Mouse (Mus musculus) hematopoietic stem cell, adult 5-6 weeks (primary cell): Measurements from ENCODE around the gene Cd209e. TPM values are rescaled to one million over a fixed set of nuclear protein-coding genes. Genes with fewer than 3 reads are reported as not detected.
"Not testable (repeated sequence)": the region's sequence is repeated elsewhere in the genome, so short reads cannot be mapped to it uniquely, and the experiment has no call there.

Experiments
- ATAC-seq, 2 experiments: fragments of 125-278 bp in 1 of 2; replicated peaks in 1 of 2; 2 replicates each; pipeline ENCODE4 v1.8.0; 2016 to 2017; ENCODE audit warnings: inconsistent platforms in 2 of 2, mild to moderate bottlenecking in 2 of 2, moderate number of reproducible peaks in 2 of 2, low read depth in 1 of 2, moderate TSS enrichment in 1 of 2; ENCODE audit not compliant: low FRiP score in 2 of 2, poor library complexity in 2 of 2, severe bottlenecking in 2 of 2, insufficient read depth in 1 of 2, low TSS enrichment in 1 of 2
- total RNA-seq: library from RNA; stranded (forward); fragments of 172-1452, 232-1000 nt; gene quantifications from 2 replicates; pipeline ENCODE4 v1.2.3, GENCODE M21; 2017

Cd209e gene
- total RNA-seq, result not detected in 2 replicates

GRCm38 (mm10) chr8:3854209-3854608 is at the start of gene Cd209e:
Gene Cd209e (minus strand): TSS chr8:3854309.
- no peak for ATAC-seq

- no peak for ATAC-seq
Observed at GRCm38 (mm10) chr8:3878455-3878854, 24.3 kb upstream of the Cd209e start, which contains the start of gene Cd209d. Gene Cd209d (minus strand): TSS chr8:3878555.

- ATAC-seq, result no peak
Observed at GRCm38 (mm10) chr8:3876121-3876520, 22.0 kb upstream of the Cd209e start.

GRCm38 (mm10) chr8:3862736-3863135 is 8.6 kb upstream of the Cd209e start:
- not testable (repeated sequence) for ATAC-seq

- no peak for ATAC-seq
Observed at GRCm38 (mm10) chr8:3803091-3803490, 51.0 kb downstream of the Cd209e start.

Other genes with a start within 250 kb of the Cd209e start
- gene Xab2, start 233.0 kb downstream of the Cd209e start, total RNA-seq, result 56.6 and 75.0 TPM in 2 replicates
- gene Pet100, start 232.8 kb downstream of the Cd209e start, total RNA-seq, result 209 and 215 TPM in 2 replicates
- not detected in 2 replicates for gene Pcp2, start 228.8 kb downstream of the Cd209e start, total RNA-seq
- 121 and 152 TPM in 2 replicates for gene Stxbp2, start 223.4 kb downstream of the Cd209e start, total RNA-seq
- not detected in 2 replicates for gene Retn, start 198.5 kb downstream of the Cd209e start, total RNA-seq
- gene Mcemp1, start 188.6 kb downstream of the Cd209e start, total RNA-seq, result 12.9 and 27.0 TPM in 2 replicates
- 5.3 TPM in 1 of 2 replicates, not detected in the other for gene Fcor, start 181.9 kb downstream of the Cd209e start, total RNA-seq
- gene Trappc5, start 178.0 kb downstream of the Cd209e start, total RNA-seq, result 48.3 and 61.2 TPM in 2 replicates
- gene Fcer2a, start 160.1 kb downstream of the Cd209e start, total RNA-seq, result 1.1 TPM in 1 of 2 replicates, not detected in the other
- 0.81 TPM in 1 of 2 replicates, not detected in the other for gene Clec4g, start 133.7 kb downstream of the Cd209e start, total RNA-seq
- gene Cd209a, start 105.3 kb downstream of the Cd209e start, total RNA-seq, result 1.7 and 1.8 TPM in 2 replicates
- not detected in 2 replicates for gene Cd209d, start 24.2 kb upstream of the Cd209e start, total RNA-seq
- not detected in 2 replicates for gene Cd209b, start 72.5 kb upstream of the Cd209e start, total RNA-seq
- gene Cd209c, start 100.4 kb upstream of the Cd209e start, total RNA-seq, result 0.15 and 1.2 TPM in 2 replicates